Mouse (Mus musculus): ENCODE measurements around the gene Bbx.
A peak's percentile ranks its signal among the peaks of the same experiment; 100 is the strongest.

Bbx gene

GRCm38 (mm10) chr16:50398564-50398963 lies 33.6 kb downstream of the Bbx start:
- no peak for DNase-seq (ENCODE audit: low read depth)

GRCm38 (mm10) chr16:50395928-50396612 lies 36.1 kb downstream of the Bbx start:
- no peak for DNase-seq (ENCODE audit: low read depth)

DNA sequence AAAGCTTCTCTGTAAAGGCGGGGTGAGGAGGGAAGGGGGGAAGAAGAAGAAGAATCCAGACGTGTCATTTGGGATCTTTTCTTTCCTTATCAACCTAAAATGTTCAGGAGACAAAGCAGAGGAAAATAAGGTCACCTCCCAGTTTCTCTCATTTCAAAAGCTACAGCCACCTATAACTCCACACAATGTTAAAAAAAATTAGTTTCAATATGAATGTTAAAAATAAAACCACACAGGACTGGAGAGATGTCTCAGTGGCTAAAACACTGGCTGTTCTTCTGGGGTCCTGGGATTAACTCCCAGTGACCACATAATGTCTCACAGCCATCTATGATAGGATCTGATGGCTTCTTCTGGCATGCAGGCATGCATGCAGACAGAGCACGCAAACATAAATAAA lies 43.7 kb downstream of the Bbx start:
- DNase-seq (ENCODE audit: low read depth), result no peak

DNA sequence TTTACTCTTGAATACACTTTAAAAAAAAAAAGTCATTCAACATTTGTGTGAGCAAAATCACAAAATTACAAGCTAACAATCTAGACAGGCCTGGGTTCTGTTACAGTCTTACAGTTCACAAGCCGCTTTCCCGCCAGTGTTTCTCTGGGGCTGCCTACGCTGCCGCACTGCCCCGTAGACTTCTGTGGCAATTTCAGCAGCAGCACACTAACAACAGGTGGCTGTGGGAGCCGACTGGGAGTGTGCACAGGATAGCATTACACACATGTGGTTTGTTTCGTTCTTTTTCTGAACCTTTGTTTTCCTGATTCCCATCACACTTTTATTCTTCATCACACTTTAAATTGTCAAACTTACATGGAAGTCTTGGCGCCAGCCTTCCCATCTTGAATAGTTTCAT lies 48.6 kb downstream of the Bbx start:
- DNase-seq (ENCODE audit: low read depth), result no peak

DNA sequence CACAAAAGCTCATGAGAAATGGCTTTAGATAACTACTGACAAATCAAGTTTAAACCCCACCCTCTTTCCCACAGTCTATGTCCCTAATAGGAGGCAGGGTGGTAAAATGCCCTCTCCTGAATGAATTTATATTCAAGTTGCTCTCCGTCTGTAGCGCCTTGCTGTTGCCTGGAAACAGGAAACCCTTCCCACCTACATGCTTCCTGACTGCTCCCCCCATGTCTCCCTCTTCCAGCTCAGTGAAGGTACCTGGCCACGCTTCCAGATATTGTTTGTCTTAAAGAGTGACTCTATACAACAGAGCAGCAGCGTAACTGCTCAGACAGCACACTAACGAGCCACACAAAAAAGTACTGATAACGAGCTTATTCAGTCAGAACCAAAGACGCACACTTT lies 50.8 kb downstream of the Bbx start:
- DNase-seq (ENCODE audit: low read depth), result no peak

- DNase-seq (ENCODE audit: low read depth), result peak; percentile 35
Measured at GRCm38 (mm10) chr16:50380682-50381350, 51.4 kb downstream of the Bbx start.

GRCm38 (mm10) chr16:50380232-50380631 lies 52.0 kb downstream of the Bbx start:
- no peak for DNase-seq (ENCODE audit: low read depth)

GRCm38 (mm10) chr16:50374611-50375010 lies 57.6 kb downstream of the Bbx start:
- DNase-seq (ENCODE audit: low read depth), result peak; percentile 39

DNA sequence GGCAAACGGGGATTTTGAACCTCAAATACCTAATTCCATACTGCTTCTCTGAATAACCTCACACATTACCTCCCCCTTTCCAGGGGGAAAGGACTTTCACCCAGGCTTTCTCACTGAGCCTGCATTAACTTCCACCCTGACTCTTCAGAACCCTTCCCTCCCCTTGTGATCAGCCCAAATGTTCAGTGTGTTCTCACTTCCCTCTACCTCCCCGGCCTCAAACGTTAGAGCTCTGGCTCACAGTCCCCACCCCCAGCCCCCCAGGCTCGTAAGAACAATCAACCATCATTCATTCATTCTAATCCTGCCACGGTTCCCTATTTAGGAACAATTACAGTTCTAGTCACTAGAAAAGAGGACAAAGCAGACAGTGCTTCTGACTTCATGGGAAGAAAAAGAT lies 58.5 kb downstream of the Bbx start:
- no peak for DNase-seq (ENCODE audit: low read depth)

DNA sequence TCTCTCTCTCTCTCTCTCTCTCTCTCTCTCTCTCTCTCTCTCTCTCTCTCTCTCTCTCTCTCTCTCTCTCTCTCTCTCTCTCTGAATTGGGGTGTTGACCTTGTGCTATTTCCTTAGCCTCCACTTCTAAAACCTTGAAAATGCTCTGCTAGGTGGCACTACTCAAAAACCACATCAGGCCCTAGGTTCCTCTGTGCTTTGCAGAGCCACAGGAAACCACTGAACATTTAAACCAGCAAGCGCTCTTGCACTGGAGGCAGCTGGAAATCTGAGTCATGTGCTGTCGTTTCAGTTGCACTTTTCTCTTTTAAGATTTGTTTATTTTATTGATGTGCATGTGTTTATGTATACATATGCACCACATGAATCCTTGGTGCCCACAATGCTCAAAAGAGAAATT lies 59.6 kb downstream of the Bbx start:
- no peak for DNase-seq (ENCODE audit: low read depth)

DNA sequence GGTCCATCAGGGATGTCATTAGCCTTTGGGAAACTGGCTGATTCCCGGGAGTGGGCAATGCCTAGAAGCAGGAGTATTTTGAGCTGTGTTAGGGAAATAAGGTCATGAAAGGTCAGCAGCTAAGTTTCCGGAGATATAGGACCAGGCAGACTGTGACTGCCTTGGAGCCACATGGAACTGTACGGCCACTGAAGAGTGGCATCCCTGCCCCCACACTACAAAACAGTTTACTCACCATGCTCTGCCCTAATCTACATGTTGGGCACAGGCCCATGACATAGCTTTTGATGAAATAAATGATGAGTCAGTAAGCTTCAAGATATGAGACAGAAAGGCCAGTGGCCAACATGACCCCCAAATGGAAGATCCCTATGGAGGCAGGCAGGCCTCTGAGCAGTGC lies 60.7 kb downstream of the Bbx start:
- DNase-seq (ENCODE audit: low read depth), result no peak

DNA sequence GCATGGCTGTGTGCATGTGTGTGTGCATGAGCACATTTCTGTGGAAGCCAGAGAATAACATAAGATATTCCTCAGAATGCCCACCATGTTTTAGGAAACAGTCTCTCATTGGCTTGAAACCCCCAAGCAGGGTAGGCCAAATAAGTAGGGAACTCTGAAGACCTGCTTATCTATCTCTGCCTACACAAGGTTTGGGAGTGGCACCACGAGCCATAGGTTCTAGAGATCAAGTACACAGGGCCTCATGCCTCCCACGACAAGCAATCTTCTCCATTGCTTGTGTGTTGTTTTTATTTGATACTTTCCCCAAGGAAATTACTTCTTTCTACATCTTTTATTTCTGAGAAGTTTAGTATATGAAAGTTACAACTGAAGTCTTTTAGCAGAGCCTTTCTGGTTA lies 61.8 kb downstream of the Bbx start:
- peak; percentile 29 for DNase-seq (ENCODE audit: low read depth)

GRCm38 (mm10) chr16:50366556-50366955 lies 65.6 kb downstream of the Bbx start:
- no peak for DNase-seq (ENCODE audit: low read depth)

- no peak for DNase-seq (ENCODE audit: low read depth)
Measured at GRCm38 (mm10) chr16:50364189-50365059, 67.8 kb downstream of the Bbx start.

- no peak for DNase-seq (ENCODE audit: low read depth)
Measured at GRCm38 (mm10) chr16:50363443-50364188, 68.6 kb downstream of the Bbx start.

- no peak for DNase-seq (ENCODE audit: low read depth)
Measured at GRCm38 (mm10) chr16:50360631-50361030, 71.6 kb downstream of the Bbx start.

DNA sequence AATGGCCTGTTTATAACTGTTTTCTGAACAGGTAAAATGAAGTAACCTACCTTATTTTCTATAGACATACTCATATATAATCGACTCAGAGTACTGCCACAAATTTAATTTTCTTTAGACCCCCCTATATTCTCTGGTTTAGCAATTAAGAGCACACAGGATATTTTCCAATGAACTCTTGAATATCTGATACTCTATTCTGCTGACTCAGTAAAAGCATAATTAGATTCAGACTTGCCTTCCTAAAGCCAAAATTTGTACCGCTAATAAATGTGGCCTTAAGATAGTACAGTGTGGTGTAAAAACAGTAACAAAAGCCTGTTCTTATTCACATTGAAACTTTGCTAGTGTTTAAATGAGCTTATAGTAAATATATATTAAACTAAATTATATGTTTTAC lies 102.5 kb downstream of the Bbx start:
- no peak for DNase-seq (ENCODE audit: low read depth)

GRCm38 (mm10) chr16:50324746-50325145 lies 107.4 kb downstream of the Bbx start:
- no peak for DNase-seq (ENCODE audit: low read depth)

DNA sequence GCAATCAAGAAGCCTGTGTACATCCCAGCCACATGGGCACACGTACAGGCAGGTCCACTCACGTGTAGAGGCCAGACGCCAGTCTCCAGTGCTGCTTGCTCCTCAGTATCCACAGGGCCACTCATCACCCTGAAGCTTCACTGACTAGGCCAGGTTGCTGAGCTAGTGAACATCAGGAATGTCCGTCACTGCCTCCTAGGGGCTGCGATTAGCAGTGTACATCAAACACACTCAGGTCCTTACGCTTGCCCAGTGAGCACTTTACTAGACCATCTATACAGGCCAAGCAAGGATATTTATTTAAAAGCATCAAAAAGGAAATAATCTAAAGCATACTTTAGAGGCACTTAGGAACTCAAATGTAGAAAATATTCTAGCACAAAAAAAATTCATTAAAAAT lies 107.9 kb downstream of the Bbx start:
- no peak for DNase-seq (ENCODE audit: low read depth)

- no peak for DNase-seq (ENCODE audit: low read depth)
Measured at GRCm38 (mm10) chr16:50321368-50321767, 110.8 kb downstream of the Bbx start.

DNA sequence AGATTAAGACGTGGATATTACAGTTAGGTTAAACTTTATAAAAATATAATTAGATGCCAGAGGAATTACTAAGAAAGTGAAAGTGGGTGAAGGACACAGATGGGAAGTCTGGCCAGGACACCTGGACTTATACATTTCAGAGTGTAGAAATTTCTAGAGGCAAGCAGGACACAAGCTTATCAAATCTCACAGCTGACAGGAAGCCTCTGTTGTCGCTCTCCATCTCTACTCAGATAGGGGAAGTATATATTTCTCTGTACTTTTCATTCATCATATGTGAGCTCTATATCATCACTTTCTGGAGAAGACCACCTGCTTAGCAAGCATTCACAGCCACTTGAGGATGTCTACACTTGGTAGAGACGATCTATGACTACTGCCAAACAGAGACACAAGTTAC lies 113.9 kb downstream of the Bbx start:
- no peak for DNase-seq (ENCODE audit: low read depth)

DNA sequence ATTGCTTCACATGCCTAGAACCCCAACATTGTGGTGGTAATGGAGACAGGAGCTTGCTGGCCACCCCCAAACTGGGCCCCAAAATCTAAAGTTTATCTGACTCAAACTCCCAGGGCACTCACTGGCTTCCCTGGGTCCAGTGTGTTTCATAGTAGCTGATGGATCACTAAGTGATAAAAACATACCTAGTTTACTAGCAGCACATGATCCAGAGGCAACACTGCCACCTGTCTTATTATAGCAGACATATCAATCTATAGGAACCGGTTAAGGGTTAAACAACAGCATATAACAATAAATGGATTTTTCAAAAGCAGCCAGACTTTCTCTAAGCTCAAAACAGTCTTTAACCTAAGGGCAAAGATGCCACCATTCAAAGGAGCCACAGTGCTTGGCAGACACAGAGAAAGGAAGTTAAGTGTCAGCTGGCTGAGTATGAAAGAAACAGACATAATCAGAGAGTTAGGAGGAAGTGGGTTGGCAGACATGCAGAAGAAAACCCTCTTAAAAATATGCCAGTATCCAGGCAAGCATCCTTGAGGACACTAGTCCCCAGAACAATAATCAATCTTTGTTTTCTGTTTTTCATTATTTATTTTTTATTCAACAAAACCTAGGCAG lies 116.7 kb downstream of the Bbx start:
- DNase-seq (ENCODE audit: low read depth), result no peak

Measured in c-Kit-positive CD71-positive TER-119-negative erythroid progenitor cells, embryonic 14.5 days (primary cell).